Mouse (Mus musculus): ENCODE data around the gene Nupl2. TPM values are rescaled to one million over a fixed set of nuclear protein-coding genes. Genes with fewer than 3 reads are reported as not detected.

Nupl2 gene
- total RNA-seq, 2 experiments from 2014 or later: 7.5 to 9.3 TPM

GRCm38 (mm10) chr5:24208505-24208904 lies 43.7 kb downstream of the Nupl2 start:
- DNase-seq: no peak

- DNase-seq: no peak
Measured at GRCm38 (mm10) chr5:24213861-24214546, 49.2 kb downstream of the Nupl2 start.

DNA sequence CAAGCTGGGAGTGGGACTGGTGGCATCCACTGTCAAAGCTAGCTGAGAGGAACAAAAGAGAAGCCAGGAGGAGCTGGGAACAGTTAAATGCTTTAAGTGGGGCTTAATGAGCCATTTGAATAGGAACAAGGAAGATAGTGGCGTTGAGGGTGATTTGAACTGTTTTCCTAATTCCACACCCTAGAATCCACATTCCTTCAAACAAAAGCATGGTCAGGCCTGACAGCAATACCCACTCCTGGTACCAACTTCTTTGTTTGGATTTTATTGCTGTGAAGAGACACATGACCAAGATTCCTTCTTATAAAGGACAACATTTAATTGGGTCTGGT lies 49.8 kb downstream of the Nupl2 start:
- no peak for DNase-seq

DNA sequence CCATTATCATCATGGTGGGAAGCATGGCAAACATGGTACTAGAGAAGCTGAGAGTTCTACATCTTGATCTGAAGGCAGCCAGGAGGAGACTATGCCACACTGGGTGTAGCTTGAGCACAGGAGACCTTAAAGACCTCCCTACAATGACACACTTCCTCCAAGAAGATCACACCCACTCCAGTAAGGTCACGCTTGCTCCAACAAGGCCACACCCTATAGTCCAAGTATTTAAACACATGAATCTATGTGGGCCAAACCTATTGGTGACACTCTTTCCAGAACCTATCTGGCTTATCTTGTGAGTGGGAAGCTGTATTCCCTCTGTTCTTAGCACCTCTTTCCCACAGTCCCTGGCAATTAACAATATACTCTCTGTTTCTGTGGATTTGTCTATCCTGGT lies 50.1 kb downstream of the Nupl2 start:
- DNase-seq: no peak

Other genes with a start within 250 kb of the Nupl2 start
- gene Fam126a, start 134.3 kb upstream of the Nupl2 start, total RNA-seq (2021): 10 to 100 TPM; 48.4 to 50.7 TPM
- gene Klhl7, start 64.4 kb upstream of the Nupl2 start, total RNA-seq (2021): 10 to 100 TPM; 29.5 to 34.8 TPM
- 10 to 100 TPM; 12.8 to 23.1 TPM for gene Kcnh2, start 186.6 kb downstream of the Nupl2 start, total RNA-seq (2021)
- 10 to 100 TPM; 16.3 to 16.6 TPM for gene Nos3, start 199.8 kb downstream of the Nupl2 start, total RNA-seq (2021)
- gene Atg9b, start 227.2 kb downstream of the Nupl2 start, total RNA-seq (2021): under 1 TPM; 0.60 to 0.67 TPM
- 100 to 1,000 TPM in 1 of 2 experiments, 10 to 100 TPM in 1; 93.7 to 116 TPM for gene Abcb8, start 228.7 kb downstream of the Nupl2 start, total RNA-seq (2021)
- under 1 TPM; 0.54 to 0.76 TPM for gene Asic3, start 248.4 kb downstream of the Nupl2 start, total RNA-seq (2021)

Data from adrenal gland, postnatal 10 days (tissue).